Mouse (Mus musculus): ENCODE measurements at regions not wholly inside any gene's neighbourhood (a gene's known extent, or its start where the extent isn't known, plus 50 kb on each side); places are given as distances from the start of the nearest gene placed in this dataset.

- intact Hi-C loops (cut with DNase I), result no loop called here
- peak in 1 of 2 experiments; percentile 4 for DNase-seq (ENCODE audit: low spot score in 2 of 2)
Observed at GRCm38 (mm10) chr12:14930702-14931101, 778.8 kb upstream of the Fam84a start.

- no peak for DNase-seq (ENCODE audit: low spot score in 2 of 2)
- intact Hi-C loops (cut with DNase I), result no loop called here
Observed at GRCm38 (mm10) chr12:14927580-14927979, 775.7 kb upstream of the Fam84a start.

GRCm38 (mm10) chr12:14923768-14924167, 771.9 kb upstream of the Fam84a start:
- intact Hi-C loops (cut with DNase I), result no loop called here
- no peak for DNase-seq (ENCODE audit: low spot score in 2 of 2)

- DNase-seq (ENCODE audit: low spot score in 2 of 2), result no peak
- intact Hi-C loops (cut with DNase I), result no loop called here
Observed at GRCm38 (mm10) chr12:14911931-14912330, 760.1 kb upstream of the Fam84a start.

GRCm38 (mm10) chr12:14883136-14883535, 731.3 kb upstream of the Fam84a start:
- intact Hi-C loops (cut with DNase I), result no loop called here
- no peak for DNase-seq (ENCODE audit: low spot score in 2 of 2)

- intact Hi-C loops (cut with DNase I), result no loop called here
- DNase-seq (ENCODE audit: low spot score in 2 of 2), result no peak
Observed at GRCm38 (mm10) chr12:14880458-14880857, 728.6 kb upstream of the Fam84a start.

- DNase-seq (ENCODE audit: low spot score in 2 of 2), result no peak
Observed at GRCm38 (mm10) chr12:14875290-14875689, 723.4 kb upstream of the Fam84a start.

GRCm38 (mm10) chr12:14871336-14871910, 719.6 kb upstream of the Fam84a start:
- intact Hi-C loops (cut with DNase I), result no loop called here

More at GRCm38 (mm10) chr12:14875290-14875689, 723.4 kb upstream of the Fam84a start:
- intact Hi-C loops (cut with DNase I), result no loop called here

GRCm38 (mm10) chr12:14859809-14860570, 708.1 kb upstream of the Fam84a start:
- DNase-seq (ENCODE audit: low spot score in 2 of 2), result no peak
- intact Hi-C loops (cut with DNase I), result no loop called here

More at GRCm38 (mm10) chr12:14871336-14871910, 719.6 kb upstream of the Fam84a start:
- peak; percentile 8 to 38 for DNase-seq (ENCODE audit: low spot score in 2 of 2)

GRCm38 (mm10) chr12:14859057-14859456, 707.2 kb upstream of the Fam84a start:
- DNase-seq (ENCODE audit: low spot score in 2 of 2), result no peak
- intact Hi-C loops (cut with DNase I), result no loop called here

- intact Hi-C loops (cut with DNase I), result no loop called here
- DNase-seq (ENCODE audit: low spot score in 2 of 2), result no peak
Observed at GRCm38 (mm10) chr12:14835510-14835909, 683.7 kb upstream of the Fam84a start.
